34 mouse cellular contexts compared by ENCODE assay signal in the genomic region with DNA sequence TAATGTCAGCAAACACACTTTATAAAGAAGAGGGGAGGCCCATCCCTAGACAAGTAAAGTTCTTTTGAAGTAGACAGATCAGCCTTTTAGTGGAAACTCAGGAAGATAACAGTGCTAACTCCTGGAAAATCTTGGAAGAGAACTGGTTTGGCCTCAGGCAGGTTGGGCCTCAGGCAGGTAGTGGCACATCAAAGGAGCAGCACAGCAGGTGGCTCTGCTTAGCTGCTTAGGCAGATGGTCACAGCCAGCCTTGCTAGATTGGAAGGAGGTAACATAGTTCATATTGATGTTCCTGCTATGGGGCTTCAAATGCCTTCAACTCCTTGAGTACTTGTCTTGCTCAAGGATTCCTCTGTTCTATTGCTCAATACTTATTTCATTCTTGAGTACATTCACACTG. TPM values are rescaled to one million over a fixed set of nuclear protein-coding genes. Genes with fewer than 3 reads are reported as not detected.
"Had no signal": no experiment of that assay in that cellular context is flagged by ENCODE, and none has a peak within 500 bp of the region (broad histone marks: within the 10 kb centered on the region; RNA-seq: fewer than 3 reads in every experiment).

No protein-coding gene starts in this region.

RNA-seq across cellular contexts. Expression of a gene that starts 19.5 kb away (rescaled TPM):
- total RNA-seq: common myeloid progenitor, adult 5-6 weeks; forebrain, postnatal 0 days; gastrocnemius, adult 18-20 months; gastrocnemius, adult 2 months; gastrocnemius, adult 8-10 months; gastrocnemius, postnatal 10 days; gastrocnemius, postnatal 14 days; gastrocnemius, postnatal 25 days; gastrocnemius, postnatal 36 days; gastrocnemius, postnatal 4 days; granulocyte monocyte progenitor cell, adult 5-6 weeks; heart, adult 18-20 months; heart, adult 2 months; heart, adult 8-10 months had no signal
- polyA plus RNA-seq: cortical plate, adult 2 months; embryonic facial prominence, embryonic 10.5 days; embryonic facial prominence, embryonic 11.5 days; embryonic facial prominence, embryonic 12.5 days; embryonic facial prominence, embryonic 13.5 days; embryonic facial prominence, embryonic 14.5 days; embryonic facial prominence, embryonic 15.5 days; erythroblast, embryonic 14.5 days; forebrain, embryonic 10.5 days; forebrain, embryonic 11.5 days; forebrain, embryonic 12.5 days; forebrain, embryonic 13.5 days; forebrain, embryonic 14.5 days; forebrain, embryonic 15.5 days; forebrain, embryonic 16.5 days; forebrain, postnatal 0 days; frontal cortex, adult 2 months; gonadal fat pad, adult 2 months; heart, adult 2 months; heart, embryonic 10.5 days; heart, embryonic 11.5 days; heart, embryonic 12.5 days had no signal

RNA-seq across cellular contexts. Expression of a gene that starts 21.5 kb away (rescaled TPM):
- total RNA-seq: common myeloid progenitor, adult 5-6 weeks; forebrain, postnatal 0 days; gastrocnemius, adult 18-20 months; gastrocnemius, adult 2 months; gastrocnemius, adult 8-10 months; gastrocnemius, postnatal 10 days; gastrocnemius, postnatal 14 days; gastrocnemius, postnatal 25 days; gastrocnemius, postnatal 36 days; gastrocnemius, postnatal 4 days; granulocyte monocyte progenitor cell, adult 5-6 weeks; heart, adult 18-20 months; heart, adult 2 months; heart, adult 8-10 months had no signal
- polyA plus RNA-seq: cortical plate, adult 2 months; embryonic facial prominence, embryonic 10.5 days; embryonic facial prominence, embryonic 11.5 days; embryonic facial prominence, embryonic 12.5 days; embryonic facial prominence, embryonic 13.5 days; embryonic facial prominence, embryonic 14.5 days; embryonic facial prominence, embryonic 15.5 days; erythroblast, embryonic 14.5 days; forebrain, embryonic 10.5 days; forebrain, embryonic 11.5 days; forebrain, embryonic 12.5 days; forebrain, embryonic 13.5 days; forebrain, embryonic 14.5 days; forebrain, embryonic 15.5 days; forebrain, embryonic 16.5 days; forebrain, postnatal 0 days; frontal cortex, adult 2 months; gonadal fat pad, adult 2 months; heart, adult 2 months; heart, embryonic 10.5 days; heart, embryonic 11.5 days; heart, embryonic 12.5 days had no signal
